Mouse (Mus musculus) forebrain, embryonic 14.5 days (tissue): ENCODE measurements around the gene Kansl1l. TPM values are rescaled to one million over a fixed set of nuclear protein-coding genes. Genes with fewer than 3 reads are reported as not detected.

Experiments
- ATAC-seq: fragments of 200-750 bp; cut with Nextera tagmentation; 2 replicates; pipeline ENCODE4 v1.8.0; 2017; ENCODE audit warnings: mild to moderate bottlenecking, moderate library complexity
- DNase-seq: peaks from one replicate; pipeline ENCODE4 v3.0.0-alpha.2; 2015; ENCODE audit warnings: low spot score
- H3K27ac ChIP-seq: fragments of 300-500 bp; sonication (generic); 2 replicates; pipeline ENCODE4 v1.5.1; 2014; ENCODE audit warnings: low read depth, mild to moderate bottlenecking, control low read depth, low read length, moderate library complexity
- H3K27me3 ChIP-seq: fragments of 300-500 bp; sonication (generic); replicated peaks from 2 replicates; pipeline ENCODE4 v1.6.1; 2014; ENCODE audit warnings: low read length, control low read depth, mixed read lengths; ENCODE audit not compliant: control insufficient read depth, insufficient read depth
- H3K36me3 ChIP-seq: fragments of 300-500 bp; sonication (generic); 2 replicates; pipeline ENCODE4 v1.6.1; 2014; ENCODE audit warnings: low read length, control low read depth; ENCODE audit not compliant: control insufficient read depth, insufficient read depth
- H3K4me1 ChIP-seq: fragments of 300-500 bp; sonication (generic); 2 replicates; pipeline ENCODE4 v1.6.1; 2014; ENCODE audit warnings: antibody characterized with exemption, low read length, control low read depth; ENCODE audit not compliant: control insufficient read depth, insufficient read depth
- H3K4me2 ChIP-seq: fragments of 300-500 bp; sonication (generic); 2 replicates; pipeline ENCODE4 v1.6.1; 2014; ENCODE audit warnings: mild to moderate bottlenecking, control low read depth, low read length
- H3K4me3 ChIP-seq: fragments of 300-500 bp; sonication (generic); 2 replicates; pipeline ENCODE4 v1.5.1; 2014; ENCODE audit warnings: low read depth, low read length, control low read depth
- H3K9ac ChIP-seq: fragments of 300-500 bp; sonication (generic); 2 replicates; pipeline ENCODE4 v1.6.1; 2014; ENCODE audit warnings: mild to moderate bottlenecking, low read length, control low read depth, moderate library complexity
- H3K9me3 ChIP-seq: fragments of 300-500 bp; sonication (generic); replicated peaks from 2 replicates; pipeline ENCODE4 v1.6.1; 2016; ENCODE audit warnings: low read length, control low read depth, mixed read lengths; ENCODE audit not compliant: control insufficient read depth
- WGBS: fragments of 180-500 bp; shearing (Covaris S2); extraction: QIAGEN DNeasy Blood & Tissue Kit; methylation state at CpG from one replicate; pipeline ENCODE4 v1.1.7; 2014; 5-methylcytosine and 5-hydroxymethylcytosine counted together
- polyA plus RNA-seq: library from polyadenylated mRNA; unstranded; fragments of >200 nt; fragmentation: Nextera tagmentation; extraction: Ambion mirVana; gene quantifications from 2 replicates; pipeline ENCODE4 v1.2.1, GENCODE M21; 2014

The Kansl1l gene
- polyA plus RNA-seq, 1 experiment from 2014 or later: 8.5 TPM

GRCm38 (mm10) chr1:66821966-66822365 lies 4.6 kb upstream of the Kansl1l start:
- ATAC-seq: no peak
- WGBS: 74% methylated on average over 9 of the region's 9 CpGs

GRCm38 (mm10) chr1:66820241-66820640 lies 2.9 kb upstream of the Kansl1l start:
- Histone ChIP-seq H3K27me3 (no peaks in the 10 kb centered on the region), H3K9me3 (no peaks in the 10 kb centered on the region), H3K36me3 (no peaks in the 10 kb centered on the region), H3K4me1 (peaks cover 6% of the 10 kb centered on the region), H3K9ac (no peak overlapping the region; the same call in 1 of the 2 replicates), H3K4me3 (no peak overlapping the region), H3K27ac (no peak overlapping the region), H3K4me2 (peak overlapping the region; percentile 5; the same call in 1 of the 2 replicates)
- ATAC-seq (no peak), DNase-seq (peak; percentile 29)
- WGBS: 30% methylated on average over 7 of the region's 7 CpGs

More at GRCm38 (mm10) chr1:66821966-66822365, 4.6 kb upstream of the Kansl1l start:
- Histone ChIP-seq H3K9me3 (no peaks in the 10 kb centered on the region), H3K4me3 (no peak overlapping the region), H3K4me1 (peaks cover 2% of the 10 kb centered on the region; the same call in 1 of the 2 replicates), H3K4me2 (no peak overlapping the region), H3K27ac (no peak overlapping the region), H3K9ac (no peak overlapping the region), H3K36me3 (no peaks in the 10 kb centered on the region), H3K27me3 (no peaks in the 10 kb centered on the region)
- no peak for DNase-seq

- Histone ChIP-seq H3K4me3 (peak overlapping the region; percentile 84), H3K4me1 (peaks cover 12% of the 10 kb centered on the region), H3K9ac (peak overlapping the region; percentile 96), H3K27ac (peak overlapping the region; percentile 98; the same call in 1 of the 2 replicates), H3K9me3 (no peaks in the 10 kb centered on the region), H3K27me3 (no peaks in the 10 kb centered on the region), H3K36me3 (no peaks in the 10 kb centered on the region), H3K4me2 (peak overlapping the region; percentile 84)
- under 1% methylated on average over 20 of the region's 20 CpGs for WGBS
- ATAC-seq: peak; percentile 50
- peak; percentile 60 for DNase-seq
These were observed 528 bp upstream of the Kansl1l start for GRCm38 (mm10) chr1:66817865-66818315.

- ATAC-seq (peak; percentile 88), DNase-seq (peak; percentile 93)
- peak overlapping the region; percentile 79 for H3K4me2 ChIP-seq
- peak overlapping the region; percentile 96 for H3K9ac ChIP-seq
- H3K9me3 ChIP-seq: no peaks in the 10 kb centered on the region
- no peaks in the 10 kb centered on the region for H3K27me3 ChIP-seq
- H3K27ac ChIP-seq: peak overlapping the region; percentile 98
- H3K4me1 ChIP-seq: peaks cover 12% of the 10 kb centered on the region
- no peaks in the 10 kb centered on the region for H3K36me3 ChIP-seq
- 0% methylated on average over 41 of the region's 63 CpGs for WGBS
- peak overlapping the region; percentile 84 for H3K4me3 ChIP-seq
These were observed 417 bp downstream of the Kansl1l start for GRCm38 (mm10) chr1:66816837-66817452.

GRCm38 (mm10) chr1:66815941-66816777 lies 1.2 kb downstream of the Kansl1l start:
- ATAC-seq: peak; percentile 29
- Histone ChIP-seq H3K9me3 (no peaks in the 10 kb centered on the region), H3K4me1 (peaks cover 12% of the 10 kb centered on the region), H3K27me3 (no peaks in the 10 kb centered on the region), H3K27ac (peak overlapping the region; percentile 98), H3K4me2 (peak overlapping the region; percentile 79), H3K9ac (peak overlapping the region; percentile 96), H3K4me3 (peak overlapping the region; percentile 84), H3K36me3 (no peaks in the 10 kb centered on the region)
- 1% methylated on average over 39 of the region's 39 CpGs for WGBS
- peak; percentile 60 for DNase-seq

GRCm38 (mm10) chr1:66814756-66815155 lies 2.6 kb downstream of the Kansl1l start:
- DNase-seq (no peak), ATAC-seq (no peak)
- 61% methylated on average over 8 of the region's 8 CpGs for WGBS
- Histone ChIP-seq H3K36me3 (no peaks in the 10 kb centered on the region), H3K9me3 (no peaks in the 10 kb centered on the region), H3K4me2 (peak overlapping the region; percentile 12; the same call in 1 of the 2 replicates), H3K4me1 (peaks cover 9% of the 10 kb centered on the region), H3K27me3 (no peaks in the 10 kb centered on the region), H3K9ac (no peak overlapping the region), H3K27ac (no peak overlapping the region), H3K4me3 (no peak overlapping the region)

GRCm38 (mm10) chr1:66813191-66813590 lies 4.2 kb downstream of the Kansl1l start:
- no peak overlapping the region for H3K9ac ChIP-seq
- no peaks in the 10 kb centered on the region for H3K9me3 ChIP-seq
- no peaks in the 10 kb centered on the region for H3K36me3 ChIP-seq
- no peak overlapping the region for H3K27ac ChIP-seq
- no peaks in the 10 kb centered on the region for H3K27me3 ChIP-seq
- no peak overlapping the region for H3K4me2 ChIP-seq
- ATAC-seq (no peak), DNase-seq (no peak)
- peaks cover 9% of the 10 kb centered on the region for H3K4me1 ChIP-seq
- 97% methylated on average over 1 of the region's 1 CpGs for WGBS
- no peak overlapping the region for H3K4me3 ChIP-seq

- Histone ChIP-seq H3K36me3 (peaks cover 3% of the 10 kb centered on the region; the same call in 1 of the 2 replicates), H3K9ac (no peak overlapping the region), H3K4me3 (no peak overlapping the region), H3K27ac (no peak overlapping the region), H3K4me1 (no peaks in the 10 kb centered on the region), H3K9me3 (no peaks in the 10 kb centered on the region), H3K4me2 (no peak overlapping the region), H3K27me3 (no peaks in the 10 kb centered on the region)
- ATAC-seq: no peak
- WGBS: 96% methylated on average over 1 of the region's 1 CpGs
- DNase-seq: no peak
These were observed 10.5 kb downstream of the Kansl1l start for GRCm38 (mm10) chr1:66806821-66807220.
